Mouse (Mus musculus) liver, embryonic 12.5 days (tissue): ENCODE data around the gene Slc25a48. TPM values are rescaled to one million over a fixed set of nuclear protein-coding genes. Genes with fewer than 3 reads are reported as not detected.

Experiments used
- ATAC-seq: fragments of 200-750 bp; cut with Nextera tagmentation; 2 replicates; pipeline ENCODE4 v1.8.0; 2017; ENCODE audit warnings: moderate number of reproducible peaks, mild to moderate bottlenecking, moderate library complexity
- H3K27ac ChIP-seq: fragments of 300-500 bp; sonication (generic); 2 replicates; pipeline ENCODE4 v1.5.1; 2016; ENCODE audit warnings: mild to moderate bottlenecking
- H3K27me3 ChIP-seq: fragments of 300-500 bp; sonication (generic); replicated peaks from 2 replicates; pipeline ENCODE4 v1.6.1; 2016; ENCODE audit warnings: mild to moderate bottlenecking, moderate library complexity
- H3K36me3 ChIP-seq: fragments of 300-500 bp; sonication (generic); 2 replicates; pipeline ENCODE4 v1.6.1; 2016; ENCODE audit warnings: mild to moderate bottlenecking, moderate library complexity
- H3K4me1 ChIP-seq: fragments of 300-500 bp; sonication (generic); 2 replicates; pipeline ENCODE4 v1.6.1; 2016
- H3K4me2 ChIP-seq: fragments of 300-500 bp; sonication (generic); 2 replicates; pipeline ENCODE4 v1.6.1; 2016; ENCODE audit warnings: mild to moderate bottlenecking, moderate library complexity
- H3K4me3 ChIP-seq: fragments of 300-500 bp; sonication (generic); 2 replicates; pipeline ENCODE4 v1.5.1; 2016; ENCODE audit warnings: mild to moderate bottlenecking, moderate library complexity
- H3K9ac ChIP-seq: fragments of 300-500 bp; sonication (generic); 2 replicates; pipeline ENCODE4 v1.6.1; 2016; ENCODE audit warnings: mild to moderate bottlenecking, moderate library complexity
- H3K9me3 ChIP-seq: fragments of 300-500 bp; sonication (generic); replicated peaks from 2 replicates; pipeline ENCODE4 v1.6.1; 2016; ENCODE audit warnings: mild to moderate bottlenecking, moderate library complexity
- WGBS: fragments of 180-500 bp; shearing (Covaris S2); methylation state at CpG from one replicate; pipeline ENCODE4 v1.1.7; 2016; ENCODE audit not compliant: insufficient replicate concordance; 5-methylcytosine and 5-hydroxymethylcytosine counted together
- polyA plus RNA-seq: library from polyadenylated mRNA; unstranded; fragments of >200 nt; fragmentation: Nextera tagmentation; extraction: Ambion mirVana; gene quantifications from 2 replicates; pipeline ENCODE4 v1.2.1, GENCODE M21; 2016

Slc25a48 gene
- polyA plus RNA-seq, 1 experiment from 2014 or later: 0.26 TPM

GRCm38 (mm10) chr13:56426365-56426764, 11.8 kb upstream of the Slc25a48 start, which contains the start of gene Gm3045:
Gene Gm3045 (plus strand): TSS chr13:56426594.
- Histone ChIP-seq H3K4me1 (no peaks in the 10 kb centered on the region), H3K4me2 (no peak within 1 kb of the TSS), H3K9me3 (no peaks in the 10 kb centered on the region), H3K4me3 (no peak within 1 kb of the TSS), H3K27me3 (peaks cover 22% of the 10 kb centered on the region; the same call in 1 of the 2 replicates), H3K36me3 (no peaks in the 10 kb centered on the region), H3K27ac (no peak within 1 kb of the TSS), H3K9ac (no peak within 1 kb of the TSS)
- 44% methylated on average over 4 of the region's 4 CpGs for WGBS
- ATAC-seq: no peak

DNA sequence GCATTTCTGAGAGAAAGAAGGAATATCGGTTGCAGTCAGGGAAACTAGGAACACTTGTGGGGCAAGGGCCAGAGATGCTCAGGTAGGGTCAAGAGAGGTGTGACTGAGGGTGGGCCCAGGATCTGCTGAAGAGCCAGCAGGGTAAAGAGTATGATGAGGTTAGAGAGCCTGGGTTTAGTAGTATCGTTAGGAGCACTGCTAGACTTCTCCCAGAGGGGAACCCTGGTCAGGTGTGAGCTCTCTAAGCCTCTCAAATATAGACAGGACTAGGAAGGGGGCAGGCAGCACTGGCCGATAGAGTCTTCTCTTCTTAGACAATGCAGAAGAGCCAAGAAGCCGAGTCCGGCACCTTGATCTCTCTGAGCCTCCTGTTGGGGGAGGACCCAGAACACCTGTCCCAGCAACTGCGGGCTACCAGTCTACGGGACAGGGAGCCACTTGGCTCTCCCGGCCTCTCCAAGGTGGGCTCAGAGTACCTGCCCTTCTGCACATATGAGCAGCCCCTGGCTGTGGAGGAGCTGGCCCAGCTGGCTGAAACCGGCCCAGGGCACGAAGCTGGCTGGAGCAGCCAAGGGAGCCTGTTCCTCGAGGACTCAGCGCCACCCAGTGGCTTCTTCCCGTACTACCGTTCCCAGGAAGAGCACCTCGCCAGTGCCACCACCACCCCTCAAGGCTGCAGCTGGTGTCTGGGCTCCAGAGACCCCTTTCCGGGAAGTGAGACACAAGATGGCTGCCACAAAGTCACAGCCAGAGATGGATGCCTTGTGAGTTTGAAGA, 9.2 kb upstream of the Slc25a48 start:
- Histone ChIP-seq H3K27ac (no peak overlapping the region), H3K9me3 (no peaks in the 10 kb centered on the region), H3K27me3 (peaks cover 16% of the 10 kb centered on the region; the same call in 1 of the 2 replicates), H3K9ac (no peak overlapping the region), H3K4me1 (no peaks in the 10 kb centered on the region), H3K4me2 (no peak overlapping the region), H3K36me3 (no peaks in the 10 kb centered on the region), H3K4me3 (no peak overlapping the region)
- WGBS: 29% methylated on average over 16 of the region's 16 CpGs
- no peak for ATAC-seq

GRCm38 (mm10) chr13:56432496-56432895, 5.7 kb upstream of the Slc25a48 start:
- Histone ChIP-seq H3K4me3 (no peak overlapping the region), H3K27me3 (peaks cover 45% of the 10 kb centered on the region), H3K9ac (no peak overlapping the region), H3K36me3 (no peaks in the 10 kb centered on the region), H3K4me2 (no peak overlapping the region), H3K4me1 (no peaks in the 10 kb centered on the region), H3K9me3 (no peaks in the 10 kb centered on the region), H3K27ac (no peak overlapping the region)
- 77% methylated on average over 11 of the region's 12 CpGs for whole genome bisulfite sequencing
- no peak for ATAC-seq

DNA sequence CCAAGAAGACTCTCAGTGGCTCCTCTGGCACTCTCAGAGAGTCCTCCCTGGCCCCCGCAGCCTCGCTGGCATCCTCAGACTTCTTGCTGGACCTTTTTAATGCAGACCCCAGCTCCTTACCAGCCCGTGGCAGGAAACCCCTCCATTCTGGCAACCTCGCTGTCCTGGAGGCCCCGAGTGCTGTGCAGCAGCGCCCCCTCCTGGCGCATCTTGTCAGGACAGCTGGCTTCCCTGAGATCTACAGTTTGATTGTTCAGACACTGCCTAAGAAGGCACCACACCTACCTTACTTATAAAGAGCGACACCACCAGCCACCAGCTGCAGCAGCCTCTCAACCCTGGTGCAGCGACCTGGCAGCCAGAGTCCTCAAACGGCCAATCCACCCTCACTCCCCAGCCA, 4.7 kb upstream of the Slc25a48 start:
- H3K27ac ChIP-seq: no peak overlapping the region
- 16% methylated on average over 10 of the region's 10 CpGs for WGBS
- ATAC-seq: no peak

DNA sequence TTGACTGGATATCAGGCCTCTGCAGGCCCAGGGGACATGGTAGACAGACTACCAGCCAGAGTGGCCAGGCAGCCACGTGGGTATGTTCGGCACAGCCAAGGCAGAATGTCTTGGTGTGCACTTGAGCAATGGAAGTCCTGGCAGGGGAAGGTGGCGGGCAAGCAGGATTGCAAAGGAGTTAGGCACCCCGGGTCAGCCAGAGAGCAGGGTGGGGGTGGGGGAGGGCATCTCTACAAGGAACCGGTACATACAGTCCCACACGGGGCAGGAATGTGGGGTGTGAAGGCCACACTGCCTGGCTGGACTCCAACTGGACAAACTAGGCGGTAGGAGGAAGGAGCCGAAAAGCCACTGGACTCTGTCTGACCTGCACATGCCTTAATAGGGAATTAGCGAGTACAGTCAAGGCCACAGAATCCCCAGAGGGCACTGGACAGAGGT, 3.8 kb upstream of the Slc25a48 start:
- ATAC-seq: no peak
- H3K4me2 ChIP-seq: no peak overlapping the region
- no peaks in the 10 kb centered on the region for H3K36me3 ChIP-seq
- 62% methylated on average over 9 of the region's 9 CpGs for WGBS
- H3K27me3 ChIP-seq: peaks cover 55% of the 10 kb centered on the region
- H3K9me3 ChIP-seq: no peaks in the 10 kb centered on the region
- H3K4me3 ChIP-seq: no peak overlapping the region
- H3K4me1 ChIP-seq: no peaks in the 10 kb centered on the region
- no peak overlapping the region for H3K9ac ChIP-seq
- H3K27ac ChIP-seq: no peak overlapping the region

More for the DNA sequence above, 4.7 kb upstream of the Slc25a48 start:
- Histone ChIP-seq H3K4me3 (no peak overlapping the region), H3K9ac (no peak overlapping the region), H3K27me3 (peaks cover 53% of the 10 kb centered on the region), H3K9me3 (no peaks in the 10 kb centered on the region), H3K36me3 (no peaks in the 10 kb centered on the region), H3K4me1 (no peaks in the 10 kb centered on the region), H3K4me2 (no peak overlapping the region)

- 61% methylated on average over 10 of the region's 10 CpGs for whole genome bisulfite sequencing
- Histone ChIP-seq H3K4me3 (no peak overlapping the region), H3K27me3 (peaks cover 70% of the 10 kb centered on the region)
Observed at GRCm38 (mm10) chr13:56435615-56436287, 2.4 kb upstream of the Slc25a48 start.

DNA sequence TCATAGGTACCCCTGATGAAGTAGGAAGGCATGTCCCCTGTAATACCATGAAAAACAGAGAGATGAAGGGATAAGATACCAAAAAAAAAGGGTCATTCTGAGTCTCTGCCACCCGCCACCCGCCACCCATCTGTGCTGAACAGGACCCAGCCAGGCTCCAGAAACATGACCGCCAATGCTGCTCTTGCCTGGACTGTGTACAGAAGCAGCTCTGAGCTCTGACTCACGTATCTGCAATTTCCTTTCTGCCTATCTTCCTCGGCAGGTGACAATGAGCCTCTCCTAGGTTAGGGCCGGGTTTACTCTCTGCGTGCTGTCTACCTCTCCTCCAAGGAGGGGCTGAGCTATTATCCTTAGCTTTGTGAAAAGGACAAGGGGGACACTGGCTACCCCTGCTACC, 5.3 kb downstream of the Slc25a48 start:
- peaks cover 28% of the 10 kb centered on the region for H3K27me3 ChIP-seq
- ATAC-seq: no peak
- H3K4me1 ChIP-seq: no peaks in the 10 kb centered on the region
- H3K36me3 ChIP-seq: no peaks in the 10 kb centered on the region
- no peak overlapping the region for H3K27ac ChIP-seq
- no peak overlapping the region for H3K9ac ChIP-seq
- no peak overlapping the region for H3K4me3 ChIP-seq
- WGBS: 51% methylated on average over 7 of the region's 7 CpGs
- no peaks in the 10 kb centered on the region for H3K9me3 ChIP-seq
- H3K4me2 ChIP-seq: no peak overlapping the region

More at GRCm38 (mm10) chr13:56435615-56436287, 2.4 kb upstream of the Slc25a48 start:
- Histone ChIP-seq H3K9me3 (no peaks in the 10 kb centered on the region), H3K4me2 (no peak overlapping the region), H3K27ac (no peak overlapping the region), H3K36me3 (no peaks in the 10 kb centered on the region), H3K9ac (no peak overlapping the region), H3K4me1 (no peaks in the 10 kb centered on the region)
- no peak for ATAC-seq

DNA sequence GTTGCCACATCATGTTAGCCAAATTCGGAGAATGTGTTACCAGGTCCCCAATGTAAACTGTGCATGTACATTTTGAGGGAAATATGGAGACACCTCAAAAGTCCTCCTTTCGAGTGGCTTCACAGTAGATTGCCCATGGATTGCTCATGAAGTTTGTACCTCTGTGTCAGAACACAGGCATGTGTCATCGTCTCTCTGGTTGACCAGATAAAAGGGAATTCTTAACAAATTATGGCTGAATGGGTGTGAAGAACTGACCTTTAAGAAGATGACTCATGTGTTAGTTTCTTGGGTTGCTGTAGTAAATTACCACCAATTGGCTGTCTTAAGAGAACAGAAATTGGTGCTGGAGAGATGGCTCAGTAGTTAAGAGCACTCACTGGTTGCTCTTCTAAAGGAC, 6.0 kb downstream of the Slc25a48 start:
- Histone ChIP-seq H3K9me3 (no peaks in the 10 kb centered on the region), H3K27ac (no peak overlapping the region), H3K4me3 (no peak overlapping the region), H3K27me3 (peaks cover 21% of the 10 kb centered on the region), H3K4me2 (no peak overlapping the region), H3K4me1 (no peaks in the 10 kb centered on the region), H3K36me3 (no peaks in the 10 kb centered on the region), H3K9ac (no peak overlapping the region)
- no peak for ATAC-seq
- WGBS: 60% methylated on average over 3 of the region's 3 CpGs

DNA sequence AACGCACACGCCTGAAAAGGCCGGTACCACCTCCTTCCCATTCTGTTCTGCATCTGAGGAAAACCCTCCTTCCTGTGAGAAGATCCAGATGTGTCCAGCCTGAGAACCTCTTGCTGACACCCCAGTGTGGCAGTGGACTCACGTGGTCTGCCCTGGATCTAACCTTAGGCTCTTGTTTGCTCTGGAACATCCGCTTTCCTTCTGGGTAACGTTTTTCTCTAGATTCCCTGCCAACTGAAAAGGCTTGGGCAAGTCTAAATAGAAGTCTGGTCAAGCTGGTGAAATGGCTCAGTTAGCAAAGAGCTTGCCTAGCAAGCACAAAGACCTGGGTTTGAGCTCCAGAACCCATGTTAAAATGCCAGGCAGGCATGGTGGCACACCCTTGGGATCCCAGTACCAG, 6.8 kb downstream of the Slc25a48 start:
- Histone ChIP-seq H3K27me3 (peaks cover 12% of the 10 kb centered on the region), H3K4me1 (no peaks in the 10 kb centered on the region), H3K27ac (no peak overlapping the region), H3K4me3 (no peak overlapping the region), H3K36me3 (no peaks in the 10 kb centered on the region), H3K9me3 (no peaks in the 10 kb centered on the region), H3K9ac (no peak overlapping the region), H3K4me2 (no peak overlapping the region)
- no peak for ATAC-seq
- WGBS: 67% methylated on average over 6 of the region's 6 CpGs

DNA sequence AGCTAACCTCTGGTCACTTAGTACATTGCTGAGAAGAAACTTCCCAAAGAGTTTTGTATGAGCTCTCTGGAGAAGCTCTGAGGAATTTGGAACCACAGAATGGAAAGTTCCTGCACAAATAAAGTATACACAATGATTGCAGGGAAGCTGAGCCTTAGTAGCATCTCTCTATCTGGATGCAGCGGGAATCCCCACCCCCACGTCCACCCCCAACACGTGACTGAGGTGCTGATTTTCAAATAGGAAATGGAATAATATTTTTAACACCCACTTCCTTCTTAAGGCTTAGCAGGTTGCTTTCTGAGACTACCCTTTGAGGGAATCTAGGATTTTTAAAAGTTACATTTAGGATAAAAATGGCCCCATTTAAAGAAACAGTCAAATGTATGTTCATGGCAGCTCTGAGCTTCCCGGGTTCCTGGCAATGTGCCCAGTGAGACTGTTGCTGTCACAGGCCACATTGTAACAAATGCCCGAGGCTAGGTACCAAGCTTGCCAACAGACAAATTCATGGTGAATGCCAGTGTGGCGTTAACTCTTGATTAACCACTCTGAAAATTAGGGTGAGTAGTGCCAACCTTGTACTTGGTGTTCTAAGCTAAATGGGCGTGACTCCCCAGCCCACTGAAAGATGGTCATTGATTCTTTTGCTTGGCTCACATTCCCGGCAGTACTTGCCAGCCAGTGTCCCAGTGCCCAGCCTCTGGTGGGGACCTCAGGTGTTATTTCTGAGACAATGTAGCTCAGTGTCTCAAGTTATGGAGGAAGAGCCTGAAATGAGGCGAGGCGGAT, 11.3 kb downstream of the Slc25a48 start:
- Histone ChIP-seq H3K4me3 (no peak overlapping the region), H3K4me2 (no peak overlapping the region), H3K27me3 (0 out of 2 replicates have a peak, but pooled peaks cover 3% of the 10 kb centered on the region), H3K9ac (no peak overlapping the region), H3K9me3 (no peaks in the 10 kb centered on the region), H3K36me3 (no peaks in the 10 kb centered on the region), H3K27ac (no peak overlapping the region), H3K4me1 (no peaks in the 10 kb centered on the region)
- ATAC-seq: no peak
- WGBS: 64% methylated on average over 10 of the region's 10 CpGs

DNA sequence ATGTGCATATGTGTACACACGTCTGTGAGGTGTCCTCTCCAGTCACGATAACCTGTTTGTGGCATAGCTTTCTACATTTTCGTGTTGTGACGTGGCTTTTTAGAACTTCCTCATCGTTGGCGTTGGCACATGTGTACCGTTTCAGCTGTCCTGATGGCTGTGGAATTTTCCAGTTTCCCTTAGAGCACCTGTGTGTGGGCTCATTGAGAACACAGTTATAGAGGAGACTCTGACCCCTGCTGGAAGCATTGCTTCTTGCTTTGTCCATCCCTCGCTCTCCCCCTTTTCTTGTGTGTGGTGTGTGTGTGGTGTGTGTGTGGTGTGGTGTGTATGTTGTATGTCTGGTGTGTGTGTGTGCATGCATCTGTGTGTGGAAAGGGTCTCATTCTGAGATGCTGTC, 11.9 kb downstream of the Slc25a48 start:
- no peak for ATAC-seq
- Histone ChIP-seq H3K9me3 (no peaks in the 10 kb centered on the region), H3K4me3 (no peak overlapping the region), H3K27me3 (0 out of 2 replicates have a peak, but pooled peaks cover 3% of the 10 kb centered on the region), H3K27ac (no peak overlapping the region), H3K4me1 (no peaks in the 10 kb centered on the region), H3K36me3 (no peaks in the 10 kb centered on the region), H3K9ac (no peak overlapping the region), H3K4me2 (no peak overlapping the region)
- WGBS: 72% methylated on average over 8 of the region's 8 CpGs

GRCm38 (mm10) chr13:56458001-56458400, 19.8 kb downstream of the Slc25a48 start:
- ATAC-seq: no peak
- H3K9ac ChIP-seq: no peak overlapping the region
- H3K36me3 ChIP-seq: no peaks in the 10 kb centered on the region
- H3K4me1 ChIP-seq: no peaks in the 10 kb centered on the region
- H3K9me3 ChIP-seq: no peaks in the 10 kb centered on the region
- H3K4me3 ChIP-seq: no peak overlapping the region
- H3K27ac ChIP-seq: no peak overlapping the region
- WGBS: 50% methylated on average over 9 of the region's 9 CpGs
- no peaks in the 10 kb centered on the region for H3K27me3 ChIP-seq
- no peak overlapping the region for H3K4me2 ChIP-seq
